Mouse (Mus musculus) midbrain, embryonic 12.5 days (tissue): ENCODE results near the gene Trmt112. TPM values are rescaled to one million over a fixed set of nuclear protein-coding genes. Genes with fewer than 3 reads are reported as not detected.

Experiments
- ATAC-seq: fragments of 200-750 bp; cut with Nextera tagmentation; 2 replicates; pipeline ENCODE4 v1.8.0; 2017; ENCODE audit warnings: low read depth, moderate TSS enrichment, moderate library complexity; ENCODE audit not compliant: low FRiP score
- H3K27ac ChIP-seq: fragments of 300-500 bp; sonication (generic); replicated peaks from 2 replicates; pipeline ENCODE4 v1.5.1; 2016; ENCODE audit warnings: mild to moderate bottlenecking
- H3K27me3 ChIP-seq: fragments of 300-500 bp; sonication (generic); 2 replicates; pipeline ENCODE4 v1.6.1; 2016; ENCODE audit warnings: mild to moderate bottlenecking
- H3K36me3 ChIP-seq: fragments of 300-500 bp; sonication (generic); 2 replicates; pipeline ENCODE4 v1.6.1; 2016
- H3K4me1 ChIP-seq: fragments of 300-500 bp; sonication (generic); 2 replicates; pipeline ENCODE4 v1.6.1; 2016
- H3K4me2 ChIP-seq: fragments of 300-500 bp; sonication (generic); replicated peaks from 2 replicates; pipeline ENCODE4 v1.6.1; 2016; ENCODE audit warnings: mild to moderate bottlenecking, moderate library complexity
- H3K4me3 ChIP-seq: fragments of 300-500 bp; sonication (generic); 2 replicates; pipeline ENCODE4 v1.5.1; 2016; ENCODE audit warnings: mild to moderate bottlenecking
- H3K9ac ChIP-seq: fragments of 300-500 bp; sonication (generic); replicated peaks from 2 replicates; pipeline ENCODE4 v1.6.1; 2016; ENCODE audit warnings: mild to moderate bottlenecking, moderate library complexity
- H3K9me3 ChIP-seq: fragments of 300-500 bp; sonication (generic); 2 replicates; pipeline ENCODE4 v1.6.1; 2016; ENCODE audit warnings: mild to moderate bottlenecking
- WGBS: fragments of 180-500 bp; shearing (Covaris S2); methylation state at CpG from one replicate; pipeline ENCODE4 v1.1.7; 2016; 5-methylcytosine and 5-hydroxymethylcytosine counted together
- polyA plus RNA-seq: library from polyadenylated mRNA; unstranded; fragments of >200 nt; fragmentation: Nextera tagmentation; extraction: Ambion mirVana; gene quantifications from 2 replicates; pipeline ENCODE4 v1.2.1, GENCODE M21; 2016

Gene Trmt112
- 129 and 139 TPM in 2 replicates for polyA plus RNA-seq

DNA sequence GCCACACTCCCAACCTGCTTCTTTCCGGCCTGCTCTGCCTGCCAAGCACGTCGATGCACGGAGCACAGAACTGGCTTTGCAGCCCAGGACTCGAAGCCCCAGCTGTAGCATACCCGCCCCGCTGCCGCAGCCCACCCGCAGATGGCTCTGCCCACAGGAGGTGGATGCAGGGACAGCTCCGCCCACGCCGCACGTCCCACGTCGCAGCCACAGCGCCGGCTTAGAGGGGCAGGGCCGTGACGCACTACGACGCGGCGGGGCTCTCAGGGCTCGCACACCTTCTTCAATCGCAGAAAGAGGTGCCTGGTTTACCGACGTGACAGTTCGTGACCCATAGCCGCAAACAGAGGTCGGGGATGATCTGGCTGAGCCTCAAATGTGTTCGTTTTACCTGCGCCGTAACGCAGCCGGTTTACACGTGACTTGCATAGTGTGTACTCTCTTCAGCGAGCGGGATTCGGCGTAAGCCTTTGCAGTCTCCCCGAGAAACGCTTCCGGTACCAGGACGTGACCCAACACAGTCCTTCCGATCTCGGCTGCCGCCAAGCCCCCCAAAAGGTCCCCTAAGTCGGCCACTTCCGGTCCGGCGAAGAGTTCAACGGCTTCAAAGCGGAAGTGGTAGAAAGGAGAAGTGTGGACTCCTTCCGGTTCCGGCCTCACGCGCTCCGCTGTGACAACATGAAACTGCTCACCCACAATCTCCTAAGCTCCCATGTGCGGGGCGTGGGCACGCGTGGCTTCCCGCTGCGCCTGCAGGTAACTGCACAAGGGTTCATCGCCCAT is at the start of gene Trmt112, which contains the start of gene Prdx5:
Gene Trmt112 (plus strand): TSS at position 192 of the 783 bp plus-strand sequence.
Gene Prdx5 (minus strand): TSS at position 600 of the 783 bp plus-strand sequence.
- Histone ChIP-seq H3K4me3 (peak within 1 kb of the TSS; percentile 60), H3K4me2 (peak within 1 kb of the TSS; percentile 88), H3K9ac (peak within 1 kb of the TSS; percentile 79), H3K27ac (peak within 1 kb of the TSS; percentile 96), H3K27me3 (no peaks in the 10 kb centered on the region), H3K4me1 (peaks cover 28% of the 10 kb centered on the region), H3K9me3 (no peaks in the 10 kb centered on the region), H3K36me3 (peaks cover 57% of the 10 kb centered on the region)
- 0% methylated on average over 65 of the region's 65 CpGs for WGBS
- ATAC-seq, result peak; percentile 90

DNA sequence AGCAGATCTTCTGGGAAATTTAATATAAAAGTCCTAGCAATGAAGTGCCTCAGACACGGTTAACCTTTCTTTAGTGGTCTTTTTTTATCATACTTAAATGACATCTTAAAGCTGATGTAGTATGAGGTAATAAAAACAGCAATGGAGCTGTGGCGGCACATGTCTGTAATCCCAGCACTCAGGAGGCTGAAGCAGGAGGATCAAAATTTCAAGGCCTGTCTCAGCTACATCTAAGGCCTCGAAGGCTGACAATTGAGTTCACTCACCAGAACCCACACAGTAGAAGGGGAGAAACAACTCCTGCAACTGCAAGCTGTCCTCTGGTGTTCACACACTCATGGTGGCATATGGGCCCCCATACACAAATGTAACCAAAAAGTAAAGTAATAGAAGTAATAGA is 49.5 kb upstream of the Trmt112 start:
- H3K9ac ChIP-seq, result no peak overlapping the region
- H3K9me3 ChIP-seq, result no peaks in the 10 kb centered on the region
- whole genome bisulfite sequencing, result 86% methylated on average over 3 of the region's 3 CpGs
- H3K4me1 ChIP-seq, result peaks cover 18% of the 10 kb centered on the region
- ATAC-seq, result no peak
- H3K4me2 ChIP-seq, result no peak overlapping the region
- no peak overlapping the region for H3K27ac ChIP-seq
- H3K36me3 ChIP-seq, result no peaks in the 10 kb centered on the region
- no peak overlapping the region for H3K4me3 ChIP-seq
- peaks cover 16% of the 10 kb centered on the region; the same call in 1 of the 2 replicates for H3K27me3 ChIP-seq

DNA sequence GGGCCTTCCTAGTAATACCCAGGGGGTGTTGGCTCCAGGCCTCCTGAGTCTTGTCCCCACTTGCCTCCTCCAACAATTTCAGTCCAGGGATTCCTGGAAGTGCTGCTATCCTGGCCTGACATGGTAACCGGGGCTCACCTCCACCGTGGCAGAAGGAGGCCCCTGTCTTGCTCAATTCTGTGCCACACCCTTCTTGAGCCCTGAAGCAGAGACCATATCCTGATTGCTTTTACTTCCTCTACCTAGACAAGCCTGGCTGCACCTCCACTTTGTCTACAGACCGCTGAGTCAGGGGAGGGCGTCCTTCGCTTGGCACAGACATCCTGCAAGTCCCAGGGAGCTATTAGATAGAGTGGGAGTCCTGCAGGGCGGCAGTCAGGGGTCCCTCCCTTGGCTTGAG is 48.8 kb upstream of the Trmt112 start:
- peaks cover 9% of the 10 kb centered on the region; the same call in 1 of the 2 replicates for H3K27me3 ChIP-seq
- no peak overlapping the region for H3K4me3 ChIP-seq
- H3K9ac ChIP-seq, result no peak overlapping the region
- H3K9me3 ChIP-seq, result no peaks in the 10 kb centered on the region
- H3K27ac ChIP-seq, result no peak overlapping the region
- no peak for ATAC-seq
- H3K4me1 ChIP-seq, result peaks cover 11% of the 10 kb centered on the region
- H3K36me3 ChIP-seq, result no peaks in the 10 kb centered on the region
- WGBS, result 82% methylated on average over 6 of the region's 6 CpGs
- no peak overlapping the region for H3K4me2 ChIP-seq

DNA sequence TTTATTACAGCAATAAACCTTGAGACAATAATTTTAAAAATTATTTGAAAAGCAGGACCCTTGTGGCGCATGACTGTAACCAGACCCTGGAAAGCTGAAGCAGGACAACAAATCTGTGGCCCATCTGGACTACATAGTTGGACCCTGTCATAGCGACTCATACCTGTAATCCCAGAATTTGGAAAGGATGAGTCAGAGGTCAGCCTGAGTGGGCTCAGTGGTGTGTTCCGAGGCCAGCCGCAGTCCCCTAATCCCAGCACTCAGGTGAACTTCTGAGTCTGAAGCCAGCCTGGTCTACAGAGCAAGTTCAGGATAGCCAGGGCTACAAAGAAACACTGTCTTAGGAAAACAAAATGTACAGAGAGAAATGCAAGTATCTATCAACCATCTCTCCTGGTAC is 48.0 kb upstream of the Trmt112 start:
- 0 out of 2 replicates have a peak, but pooled peaks cover 4% of the 10 kb centered on the region for H3K27me3 ChIP-seq
- no peak overlapping the region for H3K4me3 ChIP-seq
- peaks cover 5% of the 10 kb centered on the region; the same call in 1 of the 2 replicates for H3K4me1 ChIP-seq
- no peak overlapping the region for H3K27ac ChIP-seq
- H3K36me3 ChIP-seq, result no peaks in the 10 kb centered on the region
- H3K4me2 ChIP-seq, result no peak overlapping the region
- H3K9ac ChIP-seq, result no peak overlapping the region
- 97% methylated on average over 4 of the region's 4 CpGs for WGBS
- no peaks in the 10 kb centered on the region for H3K9me3 ChIP-seq
- no peak for ATAC-seq

DNA sequence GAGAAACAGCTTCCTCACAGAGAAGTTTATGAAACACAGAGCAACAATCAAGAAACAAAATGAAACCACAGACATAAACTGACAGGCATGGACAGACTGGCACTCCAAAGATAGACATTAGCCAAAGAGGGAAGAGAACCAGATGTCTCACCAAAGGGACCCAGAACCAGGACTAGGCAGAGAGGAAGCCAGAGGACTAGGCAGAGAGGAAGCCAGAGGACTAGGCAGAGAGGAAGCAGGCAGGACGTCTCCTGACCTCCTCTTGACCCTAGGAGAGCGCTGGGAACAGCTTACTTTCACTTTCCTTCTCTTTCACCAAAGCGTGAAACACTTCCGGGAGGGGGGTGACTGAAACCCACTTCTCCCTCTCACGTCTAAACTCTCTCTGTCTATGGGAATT is 40.1 kb upstream of the Trmt112 start:
- Histone ChIP-seq H3K27ac (no peak overlapping the region), H3K4me2 (no peak overlapping the region), H3K27me3 (no peaks in the 10 kb centered on the region), H3K9ac (no peak overlapping the region), H3K4me1 (0 out of 2 replicates have a peak, but pooled peaks cover 3% of the 10 kb centered on the region), H3K36me3 (no peaks in the 10 kb centered on the region), H3K4me3 (no peak overlapping the region), H3K9me3 (no peaks in the 10 kb centered on the region)
- ATAC-seq, result no peak
- WGBS, result 22% methylated on average over 5 of the region's 5 CpGs

DNA sequence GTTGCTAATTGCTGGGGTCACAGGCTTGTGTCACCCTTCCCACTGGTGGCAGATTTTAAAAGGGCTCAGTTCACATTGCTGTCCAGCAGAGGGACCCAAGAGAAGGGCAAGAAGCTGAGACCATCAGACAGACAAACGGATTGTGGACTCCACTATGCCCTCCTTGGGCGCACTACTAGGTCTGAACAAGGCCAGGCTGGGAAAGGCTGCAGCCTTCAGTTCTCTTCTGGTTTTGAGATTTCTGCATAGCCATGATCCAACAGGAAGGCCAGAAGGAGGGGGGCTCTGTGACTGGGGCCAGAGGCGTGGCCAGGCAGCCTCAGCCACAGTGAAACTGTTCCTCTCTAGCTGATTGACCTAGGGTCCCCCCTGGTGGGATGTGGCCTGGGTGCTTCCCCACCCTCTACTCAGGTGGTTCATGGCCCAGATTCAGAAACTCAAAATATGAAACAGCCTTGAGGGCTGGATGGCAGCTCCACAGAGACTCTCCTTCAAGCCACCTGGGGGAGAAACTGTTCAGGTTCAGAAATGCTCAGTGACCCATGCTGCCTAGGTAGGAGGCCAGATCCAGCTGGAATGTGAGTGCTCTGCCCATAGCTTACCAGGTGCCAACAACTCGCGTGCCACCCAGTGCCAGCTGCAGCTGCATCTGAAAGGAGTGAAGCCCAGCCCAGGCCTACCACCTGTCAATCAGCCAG is 37.8 kb upstream of the Trmt112 start:
- Histone ChIP-seq H3K4me3 (no peak overlapping the region), H3K9me3 (no peaks in the 10 kb centered on the region), H3K4me1 (0 out of 2 replicates have a peak, but pooled peaks cover 3% of the 10 kb centered on the region), H3K4me2 (no peak overlapping the region), H3K36me3 (no peaks in the 10 kb centered on the region), H3K27ac (no peak overlapping the region), H3K27me3 (no peaks in the 10 kb centered on the region), H3K9ac (no peak overlapping the region)
- no peak for ATAC-seq
- WGBS, result 67% methylated on average over 5 of the region's 5 CpGs

DNA sequence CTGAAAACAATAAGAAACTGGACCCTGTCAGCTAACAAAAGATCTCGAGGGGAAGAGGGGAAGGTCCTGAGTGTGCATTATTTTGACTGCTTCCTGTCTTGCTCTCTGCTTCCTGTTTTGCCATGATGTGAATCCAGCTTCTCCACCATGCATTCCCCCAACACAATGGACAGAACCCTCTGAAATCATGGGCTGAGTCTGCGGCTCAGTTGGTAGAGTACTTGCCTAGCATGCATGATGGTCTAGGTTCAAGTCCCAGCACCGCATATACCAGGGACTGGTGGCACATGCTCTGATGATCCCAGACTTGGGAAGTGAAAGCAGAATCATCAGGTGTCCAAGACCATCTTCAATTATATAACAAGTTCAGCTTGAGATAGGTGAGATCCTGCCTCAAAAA is 36.8 kb upstream of the Trmt112 start:
- Histone ChIP-seq H3K9me3 (no peaks in the 10 kb centered on the region), H3K4me3 (no peak overlapping the region), H3K27me3 (no peaks in the 10 kb centered on the region), H3K4me2 (no peak overlapping the region), H3K27ac (no peak overlapping the region), H3K4me1 (0 out of 2 replicates have a peak, but pooled peaks cover 3% of the 10 kb centered on the region), H3K9ac (no peak overlapping the region), H3K36me3 (no peaks in the 10 kb centered on the region)
- ATAC-seq, result no peak
- WGBS, result 72% methylated on average over 3 of the region's 3 CpGs

DNA sequence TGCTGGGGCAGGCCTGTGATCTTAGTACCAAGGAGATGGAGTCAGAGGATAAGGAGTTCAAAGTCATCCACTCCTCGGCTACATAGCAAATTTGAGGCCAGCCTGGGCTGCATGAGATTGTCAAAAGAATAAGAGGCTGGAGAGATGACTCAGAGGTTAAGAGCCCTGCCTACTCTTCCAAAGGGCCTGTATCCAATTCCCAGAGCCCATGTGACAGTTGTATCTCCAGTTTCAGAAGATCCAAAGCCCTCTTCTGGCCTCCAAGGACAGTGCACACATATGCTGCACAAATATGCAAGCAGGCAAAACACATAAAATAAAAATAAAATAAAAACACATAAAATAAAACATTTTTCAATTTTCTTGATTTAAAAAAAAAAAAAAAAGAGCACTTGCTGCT is 35.2 kb upstream of the Trmt112 start:
- Histone ChIP-seq H3K27ac (no peak overlapping the region), H3K9ac (no peak overlapping the region), H3K4me1 (0 out of 2 replicates have a peak, but pooled peaks cover 3% of the 10 kb centered on the region), H3K4me3 (no peak overlapping the region), H3K4me2 (no peak overlapping the region), H3K36me3 (no peaks in the 10 kb centered on the region), H3K27me3 (no peaks in the 10 kb centered on the region), H3K9me3 (no peaks in the 10 kb centered on the region)
- 70% methylated on average over 1 of the region's 1 CpGs for WGBS
- ATAC-seq, result no peak

DNA sequence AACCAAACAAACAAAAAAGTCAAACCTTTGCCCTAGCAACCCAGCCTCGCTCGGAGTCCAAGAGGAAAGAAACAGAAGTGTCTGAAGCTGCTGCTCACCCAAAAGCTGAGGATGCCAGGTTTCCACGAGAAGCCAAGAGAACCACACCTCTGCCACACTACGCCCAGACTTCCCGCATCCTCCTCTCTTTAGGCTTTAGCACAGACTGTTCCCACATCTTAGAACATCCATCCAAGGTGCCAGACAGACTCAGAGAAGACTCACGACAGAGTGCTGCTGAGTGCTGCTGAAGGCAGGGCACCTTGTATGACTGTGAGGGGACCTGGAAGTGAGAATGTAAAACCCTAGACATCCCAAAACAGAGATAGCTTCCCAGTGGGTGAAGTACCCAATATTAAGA is 33.7 kb upstream of the Trmt112 start:
- Histone ChIP-seq H3K9ac (no peak overlapping the region), H3K4me3 (no peak overlapping the region), H3K9me3 (peaks cover 8% of the 10 kb centered on the region), H3K36me3 (no peaks in the 10 kb centered on the region), H3K4me2 (no peak overlapping the region), H3K27me3 (no peaks in the 10 kb centered on the region), H3K27ac (no peak overlapping the region), H3K4me1 (no peaks in the 10 kb centered on the region)
- WGBS, result 93% methylated on average over 6 of the region's 6 CpGs
- ATAC-seq, result no peak

DNA sequence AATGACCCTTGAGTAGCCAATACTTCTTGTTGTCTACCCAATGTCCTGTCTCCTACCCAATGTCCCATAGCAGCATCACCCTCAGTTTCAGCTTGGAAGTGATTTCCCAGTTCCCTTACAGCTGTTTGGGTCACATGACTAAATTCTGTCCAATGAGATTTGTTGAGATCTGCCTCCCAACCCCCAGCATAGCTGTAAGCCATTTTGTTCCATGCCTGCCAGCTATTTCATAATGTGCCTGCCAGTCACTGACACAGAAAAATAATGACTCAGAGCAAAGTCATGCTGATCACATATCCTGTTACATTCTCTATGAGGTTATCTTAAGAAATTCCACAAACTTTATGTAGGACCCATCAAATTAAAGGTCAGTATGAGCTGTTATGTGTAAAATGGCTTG is 32.7 kb upstream of the Trmt112 start:
- ATAC-seq, result no peak
- Histone ChIP-seq H3K9me3 (peaks cover 9% of the 10 kb centered on the region), H3K4me2 (no peak overlapping the region), H3K27me3 (no peaks in the 10 kb centered on the region), H3K9ac (no peak overlapping the region), H3K4me3 (no peak overlapping the region), H3K36me3 (no peaks in the 10 kb centered on the region), H3K4me1 (no peaks in the 10 kb centered on the region), H3K27ac (no peak overlapping the region)

DNA sequence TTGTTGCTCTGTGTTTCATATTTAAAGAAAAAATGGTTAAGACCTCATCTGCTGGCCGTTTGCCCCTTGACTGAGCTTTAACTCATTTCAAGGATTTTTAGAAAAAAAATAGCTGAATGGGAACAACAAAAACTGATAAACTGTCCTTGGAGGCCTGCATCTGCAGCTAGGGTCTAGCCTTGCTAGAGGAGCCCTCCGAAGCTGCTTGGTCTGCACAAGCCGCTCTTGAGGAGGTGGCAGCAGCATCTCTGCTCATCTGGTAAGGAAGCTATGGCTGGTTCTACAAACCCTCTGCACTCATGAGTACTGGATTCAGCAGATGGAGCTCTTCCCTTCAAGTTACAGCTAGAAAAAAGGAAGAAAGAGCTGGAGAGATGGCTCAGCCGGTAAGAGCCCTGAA is 31.5 kb upstream of the Trmt112 start:
- H3K4me1 ChIP-seq, result no peaks in the 10 kb centered on the region
- H3K27ac ChIP-seq, result no peak overlapping the region
- H3K9me3 ChIP-seq, result peaks cover 9% of the 10 kb centered on the region
- no peaks in the 10 kb centered on the region for H3K36me3 ChIP-seq
- H3K4me3 ChIP-seq, result no peak overlapping the region
- H3K4me2 ChIP-seq, result no peak overlapping the region
- H3K9ac ChIP-seq, result no peak overlapping the region
- WGBS, result 90% methylated on average over 4 of the region's 4 CpGs
- no peak for ATAC-seq
- no peaks in the 10 kb centered on the region for H3K27me3 ChIP-seq

DNA sequence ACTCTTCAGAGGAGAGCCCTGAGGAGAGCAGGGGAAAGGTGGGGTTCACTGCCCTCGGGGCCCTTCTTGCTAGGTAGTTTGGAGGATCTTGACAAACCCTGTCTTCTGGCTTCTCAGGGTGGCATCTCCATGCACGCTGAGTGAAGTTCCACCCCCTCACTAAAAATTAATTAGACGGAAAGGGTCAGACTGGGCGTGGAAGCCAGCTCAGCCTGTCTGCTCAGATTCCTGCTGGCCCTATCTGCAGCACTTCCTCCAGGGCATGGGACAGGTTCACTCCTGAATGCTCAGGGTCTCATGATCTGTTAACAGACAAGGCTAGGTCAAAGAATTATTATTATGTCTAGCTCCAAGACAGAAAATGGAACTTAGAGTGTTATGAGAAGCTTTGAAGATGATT is 17.0 kb upstream of the Trmt112 start:
- H3K9me3 ChIP-seq, result peaks cover 3% of the 10 kb centered on the region; the same call in 1 of the 2 replicates
- H3K36me3 ChIP-seq, result no peaks in the 10 kb centered on the region
- no peaks in the 10 kb centered on the region for H3K27me3 ChIP-seq
- H3K4me3 ChIP-seq, result no peak overlapping the region
- no peaks in the 10 kb centered on the region for H3K4me1 ChIP-seq
- WGBS, result 73% methylated on average over 4 of the region's 4 CpGs
- H3K27ac ChIP-seq, result no peak overlapping the region
- H3K4me2 ChIP-seq, result no peak overlapping the region
- no peak for ATAC-seq
- H3K9ac ChIP-seq, result no peak overlapping the region
